Mouse (Mus musculus): Measurements from ENCODE around the gene Klhl29.

Gene Klhl29

DNA sequence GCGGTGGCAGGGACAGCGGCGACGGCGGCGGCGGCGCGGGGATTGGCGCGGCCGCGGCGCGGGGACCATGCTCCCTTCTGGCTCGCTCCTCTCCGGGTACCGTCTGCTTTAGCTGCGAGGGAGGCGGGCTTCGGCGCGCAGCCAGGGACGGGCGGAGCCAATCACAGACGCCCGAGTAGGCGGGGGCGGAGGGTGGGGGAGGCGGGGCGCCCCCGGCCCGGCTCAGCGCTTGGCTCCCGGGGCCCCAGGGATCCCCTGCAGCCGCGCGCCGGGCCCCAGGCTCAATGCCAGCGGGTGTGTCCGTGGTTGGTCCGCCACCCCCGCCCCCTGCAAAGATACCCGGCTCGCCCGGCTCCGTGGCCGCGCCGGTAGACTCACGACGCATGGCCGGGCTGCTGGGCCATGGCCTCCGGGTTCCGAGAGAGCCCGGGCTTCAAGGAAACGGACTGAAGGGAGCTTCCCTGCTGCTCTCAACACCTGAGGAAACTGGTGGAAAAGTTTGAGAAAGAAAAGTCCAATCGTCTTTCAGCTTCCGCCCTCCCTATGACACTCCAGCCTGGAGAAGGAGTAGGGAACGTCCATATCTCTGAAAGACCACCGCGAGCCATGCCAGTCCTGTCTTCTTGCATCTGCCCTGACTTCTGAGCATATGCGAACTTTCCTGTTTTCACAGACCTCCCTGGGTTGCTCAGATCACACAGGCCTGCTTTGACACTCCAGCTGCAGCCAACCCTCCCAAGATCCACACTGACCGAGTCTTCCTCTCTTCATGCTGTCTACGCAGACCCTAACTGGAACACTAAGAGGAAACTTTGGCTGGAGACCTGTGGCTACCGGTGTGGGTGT, at the start of gene Klhl29:
Gene Klhl29 (minus strand): TSS at position 67 of the 846 bp plus-strand sequence.
- in situ Hi-C loops (cut with MseI, MboI), result no loop called here

- in situ Hi-C loops (cut with MseI, MboI), result no loop called here
Observed at GRCm38 (mm10) chr12:5425276-5425675, 49.8 kb upstream of the Klhl29 start.

GRCm38 (mm10) chr12:5415806-5416205, 40.3 kb upstream of the Klhl29 start:
- in situ Hi-C loops (cut with MseI, MboI), result no loop called here

- in situ Hi-C loops (cut with MseI, MboI), result no loop called here
Observed at GRCm38 (mm10) chr12:5413976-5414375, 38.5 kb upstream of the Klhl29 start.

GRCm38 (mm10) chr12:5411761-5412537, 36.5 kb upstream of the Klhl29 start:
- in situ Hi-C loops (cut with MseI, MboI), result no loop called here

- in situ Hi-C loops (cut with MseI, MboI), result no loop called here
Observed at GRCm38 (mm10) chr12:5411346-5411745, 35.9 kb upstream of the Klhl29 start.

- in situ Hi-C loops (cut with MseI, MboI), result no loop called here
Observed at GRCm38 (mm10) chr12:5410391-5411115, 35.1 kb upstream of the Klhl29 start.

- in situ Hi-C loops (cut with MseI, MboI), result no loop called here
Observed at GRCm38 (mm10) chr12:5407175-5407574, 31.7 kb upstream of the Klhl29 start.

DNA sequence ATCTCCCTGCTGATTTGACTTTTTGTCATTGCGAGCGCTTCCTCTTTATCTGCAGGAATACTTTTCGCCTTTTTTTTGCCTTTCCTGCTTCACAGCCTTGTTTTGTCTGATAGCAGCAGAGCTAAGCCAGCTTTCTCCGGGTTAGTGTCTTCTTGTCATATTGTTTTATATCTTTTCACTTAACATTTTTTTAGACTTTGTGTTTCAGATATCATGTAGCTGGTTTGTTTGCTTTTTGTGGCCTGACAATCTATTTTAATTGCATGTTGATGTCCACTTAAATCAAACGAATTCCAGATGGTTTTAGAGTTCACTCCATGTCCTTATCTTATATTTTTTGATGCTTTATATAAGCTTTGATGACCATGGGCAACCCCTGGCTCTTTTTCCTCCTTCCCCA, 21.9 kb upstream of the Klhl29 start:
- in situ Hi-C loops (cut with MseI, MboI), result no loop called here

GRCm38 (mm10) chr12:5395188-5395587, 19.7 kb upstream of the Klhl29 start:
- in situ Hi-C loops (cut with MseI, MboI), result no loop called here

DNA sequence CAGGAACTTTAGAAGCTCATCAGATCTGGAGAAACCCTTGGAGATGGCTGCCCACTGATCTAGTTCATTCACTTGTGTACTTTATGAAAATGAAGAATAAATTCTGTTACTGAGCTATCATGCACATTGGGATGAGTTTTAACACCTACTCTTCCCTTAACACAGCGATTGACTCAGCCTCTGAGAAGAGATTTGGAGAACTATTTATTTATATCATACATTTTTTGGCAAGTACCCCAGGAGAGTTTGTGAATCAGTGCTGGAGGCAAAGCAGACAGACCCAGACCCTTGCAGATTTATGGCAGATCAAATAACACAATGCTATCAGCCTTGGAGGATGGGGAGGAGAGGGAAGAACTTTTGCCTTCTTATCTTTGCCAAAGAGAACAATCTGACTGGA, 11.6 kb upstream of the Klhl29 start:
- in situ Hi-C loops (cut with MseI, MboI), result no loop called here

DNA sequence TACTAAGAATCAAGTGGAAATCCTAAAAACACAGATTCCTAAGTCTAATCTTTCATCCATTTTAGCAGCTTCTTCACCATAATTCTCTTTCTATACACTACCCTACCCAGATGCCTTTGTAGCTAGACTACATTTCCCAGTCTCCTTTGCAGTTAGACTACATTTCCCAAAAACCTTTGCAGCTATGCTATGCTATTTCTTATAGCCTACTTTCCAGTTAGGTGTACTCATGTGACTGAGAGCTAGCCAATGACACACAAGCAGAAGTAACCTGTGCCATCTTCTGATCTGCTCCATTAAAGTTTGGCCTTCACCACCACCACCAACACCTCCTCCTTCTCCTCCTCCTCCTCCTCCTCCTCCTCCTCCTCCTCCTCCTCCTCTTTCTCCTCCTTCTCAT, 11.2 kb upstream of the Klhl29 start:
- in situ Hi-C loops (cut with MseI, MboI), result no loop called here

GRCm38 (mm10) chr12:5381694-5382093, 6.2 kb upstream of the Klhl29 start:
- in situ Hi-C loops (cut with MseI, MboI), result no loop called here

DNA sequence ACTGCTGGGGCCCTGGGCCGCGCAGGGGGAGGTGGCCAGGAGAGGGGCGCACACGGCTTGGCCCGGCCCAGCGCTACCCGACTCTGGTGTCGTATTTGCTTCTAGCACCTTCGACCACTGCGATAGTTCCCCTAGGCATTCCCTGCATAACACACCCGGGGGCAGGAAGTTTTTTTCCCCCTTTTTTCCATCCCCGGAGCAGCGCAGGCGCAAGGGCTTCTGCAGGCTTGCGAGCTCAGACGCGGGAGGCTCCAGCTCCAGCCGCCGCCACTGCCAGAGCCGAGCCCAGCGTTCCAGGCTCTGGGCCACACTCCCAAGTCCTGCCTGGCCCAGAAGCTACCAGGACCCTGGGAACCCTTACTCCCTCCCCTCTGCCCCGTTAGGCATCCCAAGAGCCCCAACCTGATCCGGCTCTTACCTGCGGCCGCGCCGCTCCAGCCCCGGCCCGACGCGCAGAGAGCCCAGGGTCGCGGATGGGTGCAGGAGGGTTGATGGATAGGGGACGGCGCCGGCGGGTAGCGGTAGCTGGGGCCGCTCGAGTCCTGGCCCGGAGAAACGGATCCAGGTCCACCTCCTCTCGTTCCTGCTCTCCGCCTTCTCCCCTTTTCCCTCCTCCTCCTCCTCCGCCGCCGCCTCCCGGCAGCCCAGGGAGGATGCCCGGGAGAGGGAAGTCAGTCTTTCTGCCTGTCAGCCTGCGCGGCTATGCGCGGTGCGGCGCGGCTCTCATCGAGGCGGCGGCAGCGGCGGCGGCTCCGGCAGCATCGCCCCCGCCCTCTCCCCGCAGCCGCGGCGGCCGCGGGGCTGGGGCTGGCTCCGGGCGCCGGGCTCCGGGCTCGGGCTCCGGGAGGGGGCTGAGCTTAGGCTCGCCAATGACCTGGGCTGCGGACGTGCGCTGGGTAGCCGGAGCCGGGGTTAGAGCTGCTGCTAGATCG, 532 bp downstream of the Klhl29 start:
- in situ Hi-C loops (cut with MseI, MboI), result no loop called here

DNA sequence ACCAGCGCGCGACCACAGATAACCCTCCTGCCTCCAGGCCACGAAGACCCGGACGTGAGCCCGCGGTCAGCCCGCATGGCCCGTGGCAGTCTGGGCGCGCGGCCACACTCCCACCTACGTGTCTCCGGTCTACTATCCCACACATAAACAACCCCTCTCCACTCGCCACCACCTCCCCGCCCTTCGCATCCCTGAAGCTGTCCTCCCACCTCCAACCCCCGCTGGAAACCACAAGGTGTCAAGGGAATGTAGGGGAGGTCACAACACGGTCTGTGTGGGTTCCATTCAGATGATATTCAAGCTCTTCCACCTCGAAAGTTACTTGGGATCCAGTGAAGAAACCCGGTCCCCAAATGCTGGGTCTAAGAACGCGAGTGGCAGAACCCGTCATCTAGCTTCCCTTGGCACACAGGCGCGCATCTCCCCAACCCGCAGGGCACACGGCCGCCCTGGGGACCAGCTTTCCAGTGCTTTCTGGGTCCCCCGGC, 1.2 kb downstream of the Klhl29 start:
- in situ Hi-C loops (cut with MseI, MboI), result no loop called here

- in situ Hi-C loops (cut with MseI, MboI), result no loop called here
Observed at GRCm38 (mm10) chr12:5373641-5374195, 1.8 kb downstream of the Klhl29 start.

DNA sequence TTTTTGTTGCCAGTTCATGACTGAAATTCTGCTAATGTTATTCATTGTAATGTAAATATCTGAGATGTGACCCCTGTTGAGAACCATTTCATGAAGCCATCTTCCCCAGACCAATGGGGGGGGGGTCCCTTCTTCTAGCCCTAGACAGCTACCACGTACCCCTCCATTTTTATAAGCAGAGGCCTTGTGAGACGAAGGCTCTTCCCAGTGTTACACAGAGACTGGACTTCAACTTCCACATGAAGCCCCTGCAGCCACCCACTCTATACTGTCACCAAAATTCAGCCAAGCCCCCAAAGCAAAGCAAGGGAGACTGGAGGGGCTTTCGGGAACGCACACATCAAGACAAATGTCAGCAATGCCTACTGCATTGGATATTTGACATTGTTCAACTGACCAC, 6.1 kb downstream of the Klhl29 start:
- in situ Hi-C loops (cut with MseI, MboI), result no loop called here

- in situ Hi-C loops (cut with MseI, MboI), result no loop called here
Observed at GRCm38 (mm10) chr12:5364836-5365235, 10.6 kb downstream of the Klhl29 start.

GRCm38 (mm10) chr12:5363961-5364634, 11.4 kb downstream of the Klhl29 start:
- in situ Hi-C loops (cut with MseI, MboI), result no loop called here

DNA sequence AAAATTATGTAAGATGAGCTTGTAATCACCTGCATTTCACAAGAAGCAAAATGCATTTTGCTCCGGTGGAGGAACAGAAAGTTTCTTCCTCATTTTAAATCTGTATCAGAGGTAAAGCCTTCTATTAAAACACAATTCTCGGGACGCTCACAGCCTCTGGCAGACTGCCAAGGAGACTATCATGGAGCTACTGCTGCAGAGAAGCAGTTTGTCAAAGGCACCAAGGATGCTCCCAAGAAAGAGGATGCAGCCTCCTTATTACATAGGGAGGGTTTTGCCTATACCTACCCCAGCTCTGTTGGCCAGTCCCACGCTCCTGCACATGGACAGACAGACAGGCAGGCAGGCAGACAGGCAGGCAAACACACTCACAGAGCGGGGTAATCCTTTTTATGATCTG, 16.4 kb downstream of the Klhl29 start:
- in situ Hi-C loops (cut with MseI, MboI), result no loop called here

Measured in mouse trophoblast stem cell (cell line).